Mouse (Mus musculus): ENCODE results near the gene Arl2.

DNA sequence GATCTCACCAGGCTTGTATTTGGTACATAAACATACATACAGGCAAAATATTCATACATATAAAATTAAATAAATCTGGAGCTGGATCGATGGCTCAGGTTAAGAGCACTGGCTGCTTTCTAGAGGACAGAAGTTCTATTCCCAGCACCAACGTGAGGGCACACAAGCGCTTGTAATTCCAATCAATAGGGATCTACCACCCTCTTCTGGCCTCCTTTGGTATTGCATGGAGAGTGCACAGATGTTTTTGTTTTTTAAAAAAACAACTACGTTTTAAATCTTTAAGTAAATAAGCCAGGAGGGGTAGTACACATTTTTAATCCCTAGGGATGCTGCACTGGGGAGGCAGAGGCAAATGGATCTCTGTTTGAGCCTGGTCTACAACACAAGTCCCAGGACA is 15.1 kb downstream of the Arl2 start:
- TF ChIP-seq POLR2A (IDR thresholded peaks at IDR 0.05; ENCODE audit: borderline replicate concordance, low read depth, low read length), result no peak
- TF ChIP-seq CTCF (IDR thresholded peaks at IDR 0.05; ENCODE audit: low read depth, low read length), result peak; percentile 26; the same call in 1 of the 2 replicates

Measured in bone marrow macrophage, adult 2 months (primary cell).